Mouse (Mus musculus): ENCODE measurements at regions not wholly inside any gene's neighbourhood (a gene's known extent, or its start where the extent isn't known, plus 50 kb on each side); places are given as distances from the start of the nearest gene placed in this dataset.
"Not testable (repeated sequence)": the region's sequence is repeated elsewhere in the genome, so short reads cannot be mapped to it uniquely, and the experiment has no call there.

DNA sequence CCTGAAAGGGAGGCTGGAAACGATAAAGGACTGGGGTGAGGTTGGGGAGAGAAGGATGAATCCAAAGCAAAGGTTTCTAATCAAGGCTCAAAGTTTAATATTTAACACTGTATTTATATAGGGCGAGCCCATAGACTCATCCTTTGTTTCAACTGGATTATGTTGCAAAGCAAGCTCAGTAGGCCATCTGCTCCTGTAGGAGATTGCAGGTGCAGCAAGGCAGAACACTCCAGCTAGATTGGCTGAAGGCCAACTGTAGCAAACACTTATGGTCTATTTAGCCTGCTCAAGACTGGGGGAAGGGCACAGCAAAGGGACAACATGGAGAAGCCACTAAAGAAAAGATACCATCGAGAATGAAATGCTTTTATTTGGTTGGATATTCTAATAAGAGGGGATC is 1548.1 kb upstream of the Dsel start:
- Histone ChIP-seq H3K9me3 (ENCODE audit: control insufficient read depth, low read length) (no peaks in the 10 kb centered on the region), H3K4me2 (ENCODE audit: low read depth, severe bottlenecking) (no peak overlapping the region), H3K9ac (ENCODE audit: low read length) (no peak overlapping the region), H3K4me1 (ENCODE audit: control insufficient read depth, insufficient read depth, low read length) (no peaks in the 10 kb centered on the region), H3K4me3 (ENCODE audit: low read depth, low read length) (no peak overlapping the region), H3K27me3 (ENCODE audit: control insufficient read depth, insufficient read depth, low read length) (no peaks in the 10 kb centered on the region), H3K36me3 (ENCODE audit: control insufficient read depth, insufficient read depth, low read length) (no peaks in the 10 kb centered on the region), H3K27ac (replicated peaks; ENCODE audit: low read depth, low read length) (no peak overlapping the region)
- ATAC-seq (ENCODE audit: insufficient number of reproducible peaks, low FRiP score, low TSS enrichment, low read depth) (no peak), DNase-seq (ENCODE audit: low spot score) (no peak)
- WGBS, result 79% methylated on average over 3 of the region's 3 CpGs

DNA sequence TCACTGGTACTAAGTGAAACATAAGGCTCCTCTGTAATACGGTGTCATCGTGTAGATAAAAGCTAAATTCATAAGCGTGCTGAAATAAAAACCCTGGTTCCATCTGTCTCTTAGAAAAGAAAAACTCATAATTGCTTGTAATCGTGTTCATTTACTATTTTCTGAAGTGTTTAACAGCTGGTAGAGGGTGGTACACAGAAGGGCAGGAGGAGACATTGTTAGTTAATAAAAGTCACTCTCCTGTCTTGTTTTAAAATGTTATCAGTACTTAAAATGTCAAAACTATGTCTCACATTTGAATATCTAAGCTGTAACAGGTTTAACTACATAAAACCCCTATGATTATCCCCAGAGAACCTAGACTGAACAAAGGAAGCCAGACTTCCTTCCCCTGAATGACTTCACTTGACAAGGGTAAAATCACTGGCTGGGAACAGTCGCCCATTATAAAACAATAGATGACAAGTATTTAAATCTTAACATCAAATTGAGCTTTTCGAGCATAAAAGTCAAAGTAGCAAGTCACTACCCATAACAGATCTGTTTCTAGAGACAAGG is 1530.6 kb upstream of the Dsel start:
- H3K27ac ChIP-seq (replicated peaks; ENCODE audit: low read depth, low read length), result no peak overlapping the region
- H3K36me3 ChIP-seq (ENCODE audit: control insufficient read depth, insufficient read depth, low read length), result no peaks in the 10 kb centered on the region
- H3K4me2 ChIP-seq (ENCODE audit: low read depth, severe bottlenecking), result no peak overlapping the region
- no peak overlapping the region for H3K4me3 ChIP-seq (ENCODE audit: low read depth, low read length)
- no peaks in the 10 kb centered on the region for H3K9me3 ChIP-seq (ENCODE audit: control insufficient read depth, low read length)
- H3K27me3 ChIP-seq (ENCODE audit: control insufficient read depth, insufficient read depth, low read length), result no peaks in the 10 kb centered on the region
- DNase-seq (ENCODE audit: low spot score), result no peak
- 87% methylated on average over 6 of the region's 6 CpGs for WGBS
- no peak for ATAC-seq (ENCODE audit: insufficient number of reproducible peaks, low FRiP score, low TSS enrichment, low read depth)
- H3K9ac ChIP-seq (ENCODE audit: low read length), result no peak overlapping the region
- no peaks in the 10 kb centered on the region for H3K4me1 ChIP-seq (ENCODE audit: control insufficient read depth, insufficient read depth, low read length)

DNA sequence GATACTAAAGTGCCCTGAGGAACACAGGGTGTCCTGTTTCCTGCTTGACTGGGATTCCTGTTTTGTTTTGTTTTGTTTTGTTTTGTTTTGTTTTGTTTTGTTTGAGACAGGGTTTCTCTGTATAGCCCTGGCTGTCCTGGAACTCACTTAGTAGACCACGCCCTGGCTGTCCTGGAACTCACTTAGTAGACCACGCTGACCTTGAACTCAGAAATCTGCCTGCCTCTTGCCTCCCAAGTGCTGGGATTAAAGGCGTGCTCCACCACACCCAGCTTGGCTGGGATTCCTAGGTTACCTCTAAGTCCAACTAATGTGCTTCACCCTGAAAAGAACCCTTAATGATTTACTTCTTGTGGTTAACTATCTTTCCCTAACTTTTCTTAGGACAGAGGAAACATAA is 1529.6 kb upstream of the Dsel start:
- H3K9me3 ChIP-seq (ENCODE audit: control insufficient read depth, low read length); H3K27me3 ChIP-seq (ENCODE audit: control insufficient read depth, insufficient read depth, low read length); H3K4me2 ChIP-seq (ENCODE audit: low read depth, severe bottlenecking); ATAC-seq (ENCODE audit: insufficient number of reproducible peaks, low FRiP score, low TSS enrichment, low read depth); H3K36me3 ChIP-seq (ENCODE audit: control insufficient read depth, insufficient read depth, low read length); H3K27ac ChIP-seq (replicated peaks; ENCODE audit: low read depth, low read length); DNase-seq (ENCODE audit: low spot score); H3K4me1 ChIP-seq (ENCODE audit: control insufficient read depth, insufficient read depth, low read length); H3K4me3 ChIP-seq (ENCODE audit: low read depth, low read length); H3K9ac ChIP-seq (ENCODE audit: low read length): not testable (repeated sequence)
- 88% methylated on average over 3 of the region's 3 CpGs for WGBS

DNA sequence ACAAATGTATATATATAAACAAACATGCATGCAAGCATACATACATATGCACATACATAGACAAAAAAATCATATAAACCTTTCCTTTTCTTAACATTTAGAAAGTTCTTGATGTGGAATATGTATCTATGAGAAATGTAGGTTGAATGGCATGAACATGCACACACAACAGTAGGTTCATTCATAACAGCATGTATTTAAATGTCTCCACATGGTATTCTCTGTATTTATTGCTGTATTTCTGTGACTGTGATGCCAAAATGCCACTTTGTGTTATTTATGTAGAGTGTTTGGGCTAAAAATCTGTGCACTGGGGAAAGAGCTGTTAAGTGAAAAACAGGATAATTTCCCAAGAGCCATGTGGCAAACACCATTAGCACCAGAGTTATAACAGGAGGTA is 1528.2 kb upstream of the Dsel start:
- ATAC-seq (ENCODE audit: insufficient number of reproducible peaks, low FRiP score, low TSS enrichment, low read depth) (no peak), DNase-seq (ENCODE audit: low spot score) (no peak)
- Histone ChIP-seq H3K36me3 (ENCODE audit: control insufficient read depth, insufficient read depth, low read length) (no peaks in the 10 kb centered on the region), H3K9ac (ENCODE audit: low read length) (no peak overlapping the region), H3K27me3 (ENCODE audit: control insufficient read depth, insufficient read depth, low read length) (no peaks in the 10 kb centered on the region), H3K4me1 (ENCODE audit: control insufficient read depth, insufficient read depth, low read length) (no peaks in the 10 kb centered on the region), H3K27ac (replicated peaks; ENCODE audit: low read depth, low read length) (no peak overlapping the region), H3K4me2 (ENCODE audit: low read depth, severe bottlenecking) (no peak overlapping the region), H3K4me3 (ENCODE audit: low read depth, low read length) (no peak overlapping the region), H3K9me3 (ENCODE audit: control insufficient read depth, low read length) (no peaks in the 10 kb centered on the region)

DNA sequence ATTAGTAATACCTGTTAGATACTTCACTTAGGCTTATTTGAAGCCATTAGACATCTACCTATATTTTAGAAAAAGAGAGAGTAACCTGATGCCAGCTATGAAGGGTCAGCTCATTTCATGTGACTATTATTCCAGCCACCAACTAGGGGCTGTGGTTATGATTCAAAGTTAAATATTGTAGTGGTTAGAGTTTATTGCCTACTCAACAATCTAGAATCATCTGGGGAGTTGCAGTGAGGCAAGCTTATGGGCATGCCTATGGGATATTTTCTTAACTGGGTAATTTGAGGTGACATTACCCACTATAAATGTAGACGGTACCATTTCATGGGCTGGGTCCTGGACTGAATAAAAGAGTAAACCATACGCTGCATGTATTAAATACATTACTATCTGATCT is 1525.2 kb upstream of the Dsel start:
- WGBS, result 90% methylated on average over 2 of the region's 2 CpGs
- no peaks in the 10 kb centered on the region for H3K4me1 ChIP-seq (ENCODE audit: control insufficient read depth, insufficient read depth, low read length)

DNA sequence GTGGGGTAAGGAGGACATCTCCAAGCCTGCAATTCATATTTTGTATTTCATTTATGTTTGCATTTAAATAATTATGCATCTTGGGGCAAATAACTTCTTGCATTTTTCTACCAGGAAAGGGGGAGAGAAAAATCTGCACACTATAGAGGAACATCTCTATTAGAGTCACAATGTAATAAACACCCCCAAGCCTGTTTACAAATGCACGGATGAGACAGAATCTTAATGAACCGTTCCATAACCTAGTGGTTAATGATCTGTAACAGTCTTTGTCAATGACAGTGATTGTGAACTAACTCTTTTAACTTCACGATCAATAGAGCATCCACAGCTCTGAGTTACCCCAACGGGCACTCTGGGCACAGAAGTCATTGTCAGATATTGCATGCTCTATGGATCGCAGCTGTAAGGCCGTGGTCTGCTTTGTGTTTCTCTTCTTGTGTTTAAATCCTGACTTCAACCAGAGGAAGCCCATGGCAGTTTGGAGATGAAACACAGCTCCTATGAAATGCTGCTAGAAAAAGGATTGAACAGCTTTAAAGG is 1520.2 kb upstream of the Dsel start:
- no peak overlapping the region for H3K9ac ChIP-seq (ENCODE audit: low read length)
- H3K9me3 ChIP-seq (ENCODE audit: control insufficient read depth, low read length), result no peaks in the 10 kb centered on the region
- no peak overlapping the region for H3K4me3 ChIP-seq (ENCODE audit: low read depth, low read length)
- H3K27ac ChIP-seq (replicated peaks; ENCODE audit: low read depth, low read length), result no peak overlapping the region
- H3K4me2 ChIP-seq (ENCODE audit: low read depth, severe bottlenecking), result no peak overlapping the region
- H3K36me3 ChIP-seq (ENCODE audit: control insufficient read depth, insufficient read depth, low read length), result no peaks in the 10 kb centered on the region
- DNase-seq (ENCODE audit: low spot score) (no peak), ATAC-seq (ENCODE audit: insufficient number of reproducible peaks, low FRiP score, low TSS enrichment, low read depth) (no peak)
- H3K4me1 ChIP-seq (ENCODE audit: control insufficient read depth, insufficient read depth, low read length), result no peaks in the 10 kb centered on the region
- H3K27me3 ChIP-seq (ENCODE audit: control insufficient read depth, insufficient read depth, low read length), result no peaks in the 10 kb centered on the region
- WGBS, result 87% methylated on average over 6 of the region's 6 CpGs

More for the DNA sequence above, 1525.2 kb upstream of the Dsel start:
- Histone ChIP-seq H3K36me3 (ENCODE audit: control insufficient read depth, insufficient read depth, low read length) (no peaks in the 10 kb centered on the region), H3K27ac (replicated peaks; ENCODE audit: low read depth, low read length) (no peak overlapping the region), H3K4me3 (ENCODE audit: low read depth, low read length) (no peak overlapping the region), H3K27me3 (ENCODE audit: control insufficient read depth, insufficient read depth, low read length) (no peaks in the 10 kb centered on the region), H3K4me2 (ENCODE audit: low read depth, severe bottlenecking) (no peak overlapping the region), H3K9me3 (ENCODE audit: control insufficient read depth, low read length) (no peaks in the 10 kb centered on the region), H3K9ac (ENCODE audit: low read length) (no peak overlapping the region)
- ATAC-seq (ENCODE audit: insufficient number of reproducible peaks, low FRiP score, low TSS enrichment, low read depth) (no peak), DNase-seq (ENCODE audit: low spot score) (no peak)

DNA sequence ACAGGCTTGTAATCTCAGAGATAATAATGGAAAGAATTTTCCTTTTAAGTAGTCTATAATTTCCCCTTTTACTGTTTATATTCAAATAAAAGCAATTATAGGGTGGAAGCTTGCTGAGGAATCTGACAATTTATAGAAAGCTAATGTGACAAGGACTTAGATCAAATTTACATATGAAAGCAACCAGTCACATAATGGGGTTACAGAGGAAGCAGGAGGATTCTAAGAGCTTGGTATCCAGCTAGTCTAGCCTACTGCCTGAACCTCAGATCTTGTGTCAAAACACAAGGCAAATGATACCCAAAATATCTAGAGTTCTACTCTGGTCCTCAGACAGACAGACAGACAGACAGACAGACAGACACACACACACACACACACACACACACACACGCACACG is 1519.0 kb upstream of the Dsel start:
- H3K9ac ChIP-seq (ENCODE audit: low read length), result no peak overlapping the region
- no peak for DNase-seq (ENCODE audit: low spot score)
- no peaks in the 10 kb centered on the region for H3K36me3 ChIP-seq (ENCODE audit: control insufficient read depth, insufficient read depth, low read length)
- no peaks in the 10 kb centered on the region for H3K9me3 ChIP-seq (ENCODE audit: control insufficient read depth, low read length)
- 92% methylated on average over 2 of the region's 2 CpGs for WGBS
- no peak overlapping the region for H3K27ac ChIP-seq (replicated peaks; ENCODE audit: low read depth, low read length)
- H3K4me3 ChIP-seq (ENCODE audit: low read depth, low read length), result no peak overlapping the region
- no peak overlapping the region for H3K4me2 ChIP-seq (ENCODE audit: low read depth, severe bottlenecking)
- ATAC-seq (ENCODE audit: insufficient number of reproducible peaks, low FRiP score, low TSS enrichment, low read depth), result no peak
- H3K27me3 ChIP-seq (ENCODE audit: control insufficient read depth, insufficient read depth, low read length), result no peaks in the 10 kb centered on the region
- H3K4me1 ChIP-seq (ENCODE audit: control insufficient read depth, insufficient read depth, low read length), result no peaks in the 10 kb centered on the region

DNA sequence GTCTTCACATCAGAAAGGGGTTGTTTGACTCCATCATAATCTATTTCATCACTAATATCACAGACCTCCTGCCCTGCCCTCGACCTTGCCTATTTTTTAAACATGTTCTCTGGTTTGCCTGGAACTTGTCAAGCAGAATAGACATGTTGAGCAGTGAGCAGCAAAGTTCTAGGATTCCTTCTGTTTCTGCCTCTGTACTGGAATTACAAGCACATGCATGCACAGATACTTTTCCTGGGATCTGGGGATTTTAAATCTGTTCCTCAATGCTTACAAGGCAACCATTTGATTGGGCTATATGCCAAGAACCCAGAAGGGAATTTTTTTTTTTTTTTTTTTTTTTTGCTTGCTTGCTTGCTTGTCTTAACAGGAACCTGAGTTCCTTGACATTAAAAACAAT is 1508.0 kb upstream of the Dsel start:
- DNase-seq (ENCODE audit: low spot score), result no peak

DNA sequence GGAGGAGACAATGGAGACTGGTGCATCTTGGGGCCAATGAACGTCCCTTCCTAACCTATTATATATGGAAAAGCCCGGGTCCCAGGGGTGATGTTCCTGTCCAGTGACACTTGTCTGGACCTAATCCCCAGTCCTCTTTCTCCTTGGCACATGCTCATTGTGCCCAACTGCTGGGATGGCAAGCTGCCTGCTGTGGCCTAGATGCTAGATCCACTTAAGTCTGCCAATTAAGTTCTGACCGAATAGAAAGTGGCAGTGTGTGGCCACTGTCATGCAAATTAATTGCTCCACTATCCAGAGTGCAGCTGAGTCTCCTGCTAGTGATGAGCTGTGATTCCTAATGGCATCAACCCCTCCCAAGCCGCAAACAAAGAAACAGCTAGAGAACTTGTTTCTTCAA is 1493.5 kb upstream of the Dsel start:
- no peaks in the 10 kb centered on the region for H3K27me3 ChIP-seq (ENCODE audit: control insufficient read depth, insufficient read depth, low read length)
- no peak overlapping the region for H3K4me3 ChIP-seq (ENCODE audit: low read depth, low read length)
- no peaks in the 10 kb centered on the region for H3K4me1 ChIP-seq (ENCODE audit: control insufficient read depth, insufficient read depth, low read length)
- no peak for ATAC-seq (ENCODE audit: insufficient number of reproducible peaks, low FRiP score, low TSS enrichment, low read depth)
- no peak overlapping the region for H3K9ac ChIP-seq (ENCODE audit: low read length)
- H3K4me2 ChIP-seq (ENCODE audit: low read depth, severe bottlenecking), result no peak overlapping the region
- 82% methylated on average over 4 of the region's 4 CpGs for WGBS
- no peaks in the 10 kb centered on the region for H3K9me3 ChIP-seq (ENCODE audit: control insufficient read depth, low read length)
- DNase-seq (ENCODE audit: low spot score), result no peak
- no peak overlapping the region for H3K27ac ChIP-seq (replicated peaks; ENCODE audit: low read depth, low read length)
- no peaks in the 10 kb centered on the region for H3K36me3 ChIP-seq (ENCODE audit: control insufficient read depth, insufficient read depth, low read length)

More for the DNA sequence above, 1508.0 kb upstream of the Dsel start:
- H3K4me1 ChIP-seq (ENCODE audit: control insufficient read depth, insufficient read depth, low read length), result no peaks in the 10 kb centered on the region
- H3K9me3 ChIP-seq (ENCODE audit: control insufficient read depth, low read length), result no peaks in the 10 kb centered on the region
- H3K27ac ChIP-seq (replicated peaks; ENCODE audit: low read depth, low read length), result no peak overlapping the region
- no peak overlapping the region for H3K9ac ChIP-seq (ENCODE audit: low read length)
- H3K4me2 ChIP-seq (ENCODE audit: low read depth, severe bottlenecking), result no peak overlapping the region
- H3K27me3 ChIP-seq (ENCODE audit: control insufficient read depth, insufficient read depth, low read length), result no peaks in the 10 kb centered on the region
- no peak for ATAC-seq (ENCODE audit: insufficient number of reproducible peaks, low FRiP score, low TSS enrichment, low read depth)
- WGBS, result 82% methylated on average over 1 of the region's 1 CpGs
- H3K4me3 ChIP-seq (ENCODE audit: low read depth, low read length), result no peak overlapping the region
- no peaks in the 10 kb centered on the region for H3K36me3 ChIP-seq (ENCODE audit: control insufficient read depth, insufficient read depth, low read length)
